Mouse (Mus musculus) midbrain, embryonic 13.5 days (tissue): ENCODE measurements around the gene Dapk2. TPM values are rescaled to one million over a fixed set of nuclear protein-coding genes. Genes with fewer than 3 reads are reported as not detected.

ENCODE experiments used
- ATAC-seq: fragments of 200-750 bp; cut with Nextera tagmentation; 2 replicates; pipeline ENCODE4 v1.8.0; 2017; ENCODE audit warnings: mild to moderate bottlenecking, moderate TSS enrichment, moderate library complexity
- H3K27ac ChIP-seq: fragments of 300-500 bp; sonication (generic); 2 replicates; pipeline ENCODE4 v1.5.1; 2015; ENCODE audit warnings: inconsistent platforms, mild to moderate bottlenecking, moderate library complexity
- H3K27me3 ChIP-seq: fragments of 300-500 bp; sonication (generic); 2 replicates; pipeline ENCODE4 v1.6.1; 2015; ENCODE audit warnings: mild to moderate bottlenecking, inconsistent platforms
- H3K36me3 ChIP-seq: fragments of 300-500 bp; sonication (generic); 2 replicates; pipeline ENCODE4 v1.6.1; 2015; ENCODE audit warnings: mild to moderate bottlenecking, inconsistent platforms
- H3K4me1 ChIP-seq: fragments of 300-500 bp; sonication (generic); replicated peaks from 2 replicates; pipeline ENCODE4 v1.6.1; 2015; ENCODE audit warnings: inconsistent platforms
- H3K4me2 ChIP-seq: fragments of 300-500 bp; sonication (generic); replicated peaks from 2 replicates; pipeline ENCODE4 v1.6.1; 2015; ENCODE audit warnings: moderate library complexity, mild to moderate bottlenecking, inconsistent platforms
- H3K4me3 ChIP-seq: fragments of 300-500 bp; sonication (generic); replicated peaks from 2 replicates; pipeline ENCODE4 v1.5.1; 2015; ENCODE audit warnings: mild to moderate bottlenecking, inconsistent platforms
- H3K9ac ChIP-seq: fragments of 300-500 bp; sonication (generic); replicated peaks from 2 replicates; pipeline ENCODE4 v1.6.1; 2015; ENCODE audit warnings: mild to moderate bottlenecking, inconsistent platforms
- H3K9me3 ChIP-seq: fragments of 300-500 bp; sonication (generic); 2 replicates; pipeline ENCODE4 v1.6.1; 2016; ENCODE audit warnings: mild to moderate bottlenecking, inconsistent platforms
- WGBS: fragments of 180-500 bp; shearing (Covaris S2); methylation state at CpG from one replicate; pipeline ENCODE4 v1.1.7; 2015; 5-methylcytosine and 5-hydroxymethylcytosine counted together
- polyA plus RNA-seq: library from polyadenylated mRNA; unstranded; fragments of >200 nt; fragmentation: Nextera tagmentation; extraction: Ambion mirVana; gene quantifications from 2 replicates; pipeline ENCODE4 v1.2.1, GENCODE M21; 2015

Dapk2 gene
- polyA plus RNA-seq, 1 experiment from 2014 or later = 1.4 TPM

- no peak overlapping the region for H3K27ac ChIP-seq
- WGBS = 96% methylated on average over 1 of the region's 1 CpGs
- H3K9me3 ChIP-seq = no peaks in the 10 kb centered on the region
- ATAC-seq = no peak
- no peak overlapping the region for H3K4me3 ChIP-seq
- H3K27me3 ChIP-seq = no peaks in the 10 kb centered on the region
- no peak overlapping the region for H3K9ac ChIP-seq
- H3K4me1 ChIP-seq = no peaks in the 10 kb centered on the region; the same call in 1 of the 2 replicates
- H3K36me3 ChIP-seq = no peaks in the 10 kb centered on the region
- H3K4me2 ChIP-seq = no peak overlapping the region
Observed at GRCm38 (mm10) chr9:66198533-66198932, 40.5 kb downstream of the Dapk2 start.

- no peak overlapping the region for H3K9ac ChIP-seq
- H3K4me1 ChIP-seq = no peaks in the 10 kb centered on the region; the same call in 1 of the 2 replicates
- no peaks in the 10 kb centered on the region for H3K36me3 ChIP-seq
- H3K9me3 ChIP-seq = no peaks in the 10 kb centered on the region
- no peak overlapping the region for H3K27ac ChIP-seq
- no peak overlapping the region for H3K4me3 ChIP-seq
- ATAC-seq = no peak
- no peak overlapping the region for H3K4me2 ChIP-seq
- no peaks in the 10 kb centered on the region for H3K27me3 ChIP-seq
- 85% methylated on average over 14 of the region's 14 CpGs for WGBS
Observed at GRCm38 (mm10) chr9:66199657-66200410, 41.8 kb downstream of the Dapk2 start.

- no peak overlapping the region for H3K9ac ChIP-seq
- ATAC-seq = no peak
- no peak overlapping the region for H3K4me3 ChIP-seq
- no peak overlapping the region for H3K4me2 ChIP-seq
- 89% methylated on average over 5 of the region's 5 CpGs for WGBS
- H3K27ac ChIP-seq = no peak overlapping the region
- no peaks in the 10 kb centered on the region; the same call in 1 of the 2 replicates for H3K4me1 ChIP-seq
- no peaks in the 10 kb centered on the region for H3K9me3 ChIP-seq
- no peaks in the 10 kb centered on the region for H3K27me3 ChIP-seq
- no peaks in the 10 kb centered on the region for H3K36me3 ChIP-seq
Observed at GRCm38 (mm10) chr9:66200411-66200789, 42.4 kb downstream of the Dapk2 start.

- Histone ChIP-seq H3K36me3 (no peaks in the 10 kb centered on the region), H3K4me1 (no peaks in the 10 kb centered on the region; the same call in 1 of the 2 replicates), H3K4me2 (no peak overlapping the region), H3K9me3 (no peaks in the 10 kb centered on the region), H3K4me3 (no peak overlapping the region), H3K27me3 (no peaks in the 10 kb centered on the region), H3K9ac (no peak overlapping the region), H3K27ac (no peak overlapping the region)
- 85% methylated on average over 6 of the region's 6 CpGs for WGBS
- ATAC-seq = no peak
Observed at GRCm38 (mm10) chr9:66201665-66202064, 43.6 kb downstream of the Dapk2 start.

GRCm38 (mm10) chr9:66202463-66202862 is 44.4 kb downstream of the Dapk2 start:
- 82% methylated on average over 7 of the region's 7 CpGs for WGBS
- Histone ChIP-seq H3K27ac (no peak overlapping the region), H3K9ac (no peak overlapping the region), H3K27me3 (no peaks in the 10 kb centered on the region), H3K9me3 (no peaks in the 10 kb centered on the region), H3K4me3 (no peak overlapping the region), H3K4me2 (no peak overlapping the region), H3K36me3 (no peaks in the 10 kb centered on the region), H3K4me1 (no peaks in the 10 kb centered on the region; the same call in 1 of the 2 replicates)
- ATAC-seq = no peak

GRCm38 (mm10) chr9:66205702-66206101 is 47.7 kb downstream of the Dapk2 start:
- H3K27ac ChIP-seq = no peak overlapping the region
- H3K9me3 ChIP-seq = no peaks in the 10 kb centered on the region
- H3K4me3 ChIP-seq = no peak overlapping the region
- no peaks in the 10 kb centered on the region for H3K27me3 ChIP-seq
- 94% methylated on average over 9 of the region's 9 CpGs for WGBS
- no peak overlapping the region for H3K4me2 ChIP-seq
- H3K9ac ChIP-seq = no peak overlapping the region
- no peaks in the 10 kb centered on the region; the same call in 1 of the 2 replicates for H3K4me1 ChIP-seq
- H3K36me3 ChIP-seq = no peaks in the 10 kb centered on the region
- no peak for ATAC-seq

GRCm38 (mm10) chr9:66206825-66207224 is 48.8 kb downstream of the Dapk2 start:
- Histone ChIP-seq H3K9me3 (no peaks in the 10 kb centered on the region), H3K4me1 (no peaks in the 10 kb centered on the region; the same call in none of the 2 replicates), H3K4me2 (no peak overlapping the region), H3K27ac (no peak overlapping the region), H3K4me3 (no peak overlapping the region), H3K36me3 (no peaks in the 10 kb centered on the region), H3K9ac (no peak overlapping the region), H3K27me3 (no peaks in the 10 kb centered on the region)
- 75% methylated on average over 5 of the region's 5 CpGs for WGBS
- no peak for ATAC-seq

GRCm38 (mm10) chr9:66211420-66211819 is 53.4 kb downstream of the Dapk2 start:
- WGBS = 39% methylated on average over 4 of the region's 4 CpGs
- ATAC-seq = no peak

GRCm38 (mm10) chr9:66212088-66212487 is 54.1 kb downstream of the Dapk2 start:
- Histone ChIP-seq H3K36me3 (no peaks in the 10 kb centered on the region), H3K4me3 (no peak overlapping the region), H3K27me3 (no peaks in the 10 kb centered on the region), H3K9me3 (no peaks in the 10 kb centered on the region), H3K4me1 (peaks cover 9% of the 10 kb centered on the region), H3K9ac (no peak overlapping the region), H3K27ac (no peak overlapping the region), H3K4me2 (no peak overlapping the region)
- 89% methylated on average over 2 of the region's 2 CpGs for WGBS
- ATAC-seq = no peak

More at GRCm38 (mm10) chr9:66211420-66211819, 53.4 kb downstream of the Dapk2 start:
- H3K4me2 ChIP-seq = no peak overlapping the region
- no peaks in the 10 kb centered on the region for H3K9me3 ChIP-seq
- H3K36me3 ChIP-seq = no peaks in the 10 kb centered on the region
- H3K4me3 ChIP-seq = no peak overlapping the region
- H3K27me3 ChIP-seq = no peaks in the 10 kb centered on the region
- H3K4me1 ChIP-seq = peaks cover 9% of the 10 kb centered on the region
- no peak overlapping the region; the same call in 1 of the 2 replicates for H3K27ac ChIP-seq
- no peak overlapping the region for H3K9ac ChIP-seq

- no peaks in the 10 kb centered on the region for H3K27me3 ChIP-seq
- H3K36me3 ChIP-seq = no peaks in the 10 kb centered on the region
- 86% methylated on average over 5 of the region's 5 CpGs for WGBS
- H3K9me3 ChIP-seq = no peaks in the 10 kb centered on the region
- H3K9ac ChIP-seq = no peak overlapping the region
- H3K4me2 ChIP-seq = no peak overlapping the region
- peaks cover 9% of the 10 kb centered on the region for H3K4me1 ChIP-seq
- no peak for ATAC-seq
- no peak overlapping the region for H3K4me3 ChIP-seq
- H3K27ac ChIP-seq = no peak overlapping the region
Observed at GRCm38 (mm10) chr9:66212802-66213201, 54.8 kb downstream of the Dapk2 start.

- Histone ChIP-seq H3K36me3 (no peaks in the 10 kb centered on the region), H3K9ac (no peak overlapping the region), H3K4me1 (peaks cover 9% of the 10 kb centered on the region), H3K9me3 (no peaks in the 10 kb centered on the region), H3K27ac (no peak overlapping the region), H3K4me2 (no peak overlapping the region), H3K27me3 (no peaks in the 10 kb centered on the region), H3K4me3 (no peak overlapping the region)
- 45% methylated on average over 5 of the region's 5 CpGs for WGBS
- no peak for ATAC-seq
Observed at GRCm38 (mm10) chr9:66213386-66214032, 55.5 kb downstream of the Dapk2 start.

- H3K9ac ChIP-seq = no peak overlapping the region
- H3K4me2 ChIP-seq = no peak overlapping the region
- no peak overlapping the region for H3K27ac ChIP-seq
- H3K9me3 ChIP-seq = no peaks in the 10 kb centered on the region
- H3K4me3 ChIP-seq = no peak overlapping the region
- peaks cover 9% of the 10 kb centered on the region for H3K4me1 ChIP-seq
- ATAC-seq = no peak
- H3K27me3 ChIP-seq = no peaks in the 10 kb centered on the region
- H3K36me3 ChIP-seq = no peaks in the 10 kb centered on the region
Observed at GRCm38 (mm10) chr9:66215551-66215950, 57.5 kb downstream of the Dapk2 start.
